Mouse (Mus musculus) forebrain, embryonic 16.5 days (tissue): ENCODE results near the gene Dvl1. TPM values are rescaled to one million over a fixed set of nuclear protein-coding genes. Genes with fewer than 3 reads are reported as not detected.

Experiments
- ATAC-seq: fragments of 200-750 bp; cut with Nextera tagmentation; 2 replicates; pipeline ENCODE4 v1.8.0; 2017; ENCODE audit warnings: mild to moderate bottlenecking, moderate library complexity
- H3K27ac ChIP-seq: fragments of 300-500 bp; sonication (generic); 2 replicates; pipeline ENCODE4 v1.5.1; 2014; ENCODE audit warnings: low read length, control low read depth
- H3K27me3 ChIP-seq: fragments of 300-500 bp; sonication (generic); replicated peaks from 2 replicates; pipeline ENCODE4 v1.6.1; 2014; ENCODE audit warnings: low read length; ENCODE audit not compliant: control insufficient read depth, insufficient read depth
- H3K36me3 ChIP-seq: fragments of 300-500 bp; sonication (generic); 2 replicates; pipeline ENCODE4 v1.6.1; 2014; ENCODE audit not compliant: control insufficient read depth, insufficient read depth
- H3K4me1 ChIP-seq: fragments of 300-500 bp; sonication (generic); replicated peaks from 2 replicates; pipeline ENCODE4 v1.6.1; 2014; ENCODE audit warnings: low read length; ENCODE audit not compliant: control insufficient read depth, insufficient read depth
- H3K4me2 ChIP-seq: fragments of 300-500 bp; sonication (generic); 2 replicates; pipeline ENCODE4 v1.6.1; 2014; ENCODE audit warnings: mild to moderate bottlenecking, low read length, control low read depth
- H3K4me3 ChIP-seq: fragments of 300-500 bp; sonication (generic); replicated peaks from 2 replicates; pipeline ENCODE4 v1.5.1; 2014; ENCODE audit warnings: mild to moderate bottlenecking, low read length, control low read depth
- H3K9ac ChIP-seq: fragments of 300-500 bp; sonication (generic); replicated peaks from 2 replicates; pipeline ENCODE4 v1.6.1; 2014; ENCODE audit warnings: low read depth, low read length, control low read depth
- H3K9me3 ChIP-seq: fragments of 300-500 bp; sonication (generic); 2 replicates; pipeline ENCODE4 v1.6.1; 2016; ENCODE audit warnings: low read length; ENCODE audit not compliant: control insufficient read depth
- WGBS: fragments of 180-500 bp; shearing (Covaris S2); extraction: QIAGEN DNeasy Blood & Tissue Kit; methylation state at CpG from one replicate; pipeline ENCODE4 v1.1.7; 2014; 5-methylcytosine and 5-hydroxymethylcytosine counted together
- polyA plus RNA-seq: library from polyadenylated mRNA; unstranded; fragments of >200 nt; fragmentation: Nextera tagmentation; extraction: Ambion mirVana; gene quantifications from 2 replicates; pipeline ENCODE4 v1.2.1, GENCODE M21; 2015

The Dvl1 gene
- polyA plus RNA-seq, 1 experiment from 2014 or later = 10.0 TPM

GRCm38 (mm10) chr4:155837404-155838010 is 9.7 kb upstream of the Dvl1 start:
- no peaks in the 10 kb centered on the region; the same call in 1 of the 2 replicates for H3K36me3 ChIP-seq
- no peak overlapping the region for H3K4me2 ChIP-seq
- H3K9me3 ChIP-seq = no peaks in the 10 kb centered on the region
- H3K4me1 ChIP-seq = peaks cover 26% of the 10 kb centered on the region
- no peak overlapping the region for H3K27ac ChIP-seq
- 79% methylated on average over 11 of the region's 11 CpGs for WGBS
- ATAC-seq = no peak
- H3K4me3 ChIP-seq = no peak overlapping the region
- no peaks in the 10 kb centered on the region; the same call in 1 of the 2 replicates for H3K27me3 ChIP-seq
- H3K9ac ChIP-seq = no peak overlapping the region

GRCm38 (mm10) chr4:155838187-155839153 is 8.7 kb upstream of the Dvl1 start:
- Histone ChIP-seq H3K27me3 (no peaks in the 10 kb centered on the region; the same call in 1 of the 2 replicates), H3K36me3 (no peaks in the 10 kb centered on the region), H3K4me1 (peaks cover 18% of the 10 kb centered on the region), H3K4me2 (no peak overlapping the region), H3K9ac (no peak overlapping the region), H3K9me3 (no peaks in the 10 kb centered on the region), H3K4me3 (no peak overlapping the region), H3K27ac (no peak overlapping the region)
- no peak for ATAC-seq
- 62% methylated on average over 8 of the region's 8 CpGs for WGBS

GRCm38 (mm10) chr4:155839483-155839910 is 7.7 kb upstream of the Dvl1 start, which contains the start of gene Mxra8:
Gene Mxra8, plus strand, starts transcription at chr4:155839680.
- H3K4me2 ChIP-seq = peak within 1 kb of the TSS; percentile 40
- H3K9ac ChIP-seq = peak within 1 kb of the TSS; percentile 47
- peak; percentile 44; the same call in 1 of the 2 replicates for ATAC-seq
- peaks cover 11% of the 10 kb centered on the region for H3K4me1 ChIP-seq
- 5% methylated on average over 16 of the region's 16 CpGs for WGBS
- no peak within 1 kb of the TSS for H3K27ac ChIP-seq
- peak within 1 kb of the TSS; percentile 25 for H3K4me3 ChIP-seq
- no peaks in the 10 kb centered on the region for H3K36me3 ChIP-seq
- H3K27me3 ChIP-seq = no peaks in the 10 kb centered on the region; the same call in 1 of the 2 replicates
- no peaks in the 10 kb centered on the region for H3K9me3 ChIP-seq

GRCm38 (mm10) chr4:155840076-155841002 is 6.9 kb upstream of the Dvl1 start:
- no peaks in the 10 kb centered on the region; the same call in 1 of the 2 replicates for H3K27me3 ChIP-seq
- H3K4me2 ChIP-seq = peak overlapping the region; percentile 40
- ATAC-seq = no peak
- peak overlapping the region; percentile 25 for H3K4me3 ChIP-seq
- WGBS = 11% methylated on average over 8 of the region's 8 CpGs
- peak overlapping the region; percentile 47 for H3K9ac ChIP-seq
- no peaks in the 10 kb centered on the region for H3K36me3 ChIP-seq
- peaks cover 11% of the 10 kb centered on the region for H3K4me1 ChIP-seq
- H3K27ac ChIP-seq = no peak overlapping the region
- H3K9me3 ChIP-seq = no peaks in the 10 kb centered on the region

GRCm38 (mm10) chr4:155841003-155841454 is 6.2 kb upstream of the Dvl1 start:
- H3K9me3 ChIP-seq = no peaks in the 10 kb centered on the region
- peaks cover 11% of the 10 kb centered on the region for H3K4me1 ChIP-seq
- peak overlapping the region; percentile 40 for H3K4me2 ChIP-seq
- no peaks in the 10 kb centered on the region for H3K36me3 ChIP-seq
- peak overlapping the region; percentile 5 for H3K9ac ChIP-seq
- ATAC-seq = peak; percentile 23; the same call in 1 of the 2 replicates
- H3K27me3 ChIP-seq = no peaks in the 10 kb centered on the region; the same call in 1 of the 2 replicates
- WGBS = 1% methylated on average over 32 of the region's 32 CpGs
- no peak overlapping the region for H3K27ac ChIP-seq
- peak overlapping the region; percentile 13 for H3K4me3 ChIP-seq

- 37% methylated on average over 38 of the region's 38 CpGs for WGBS
- H3K9ac ChIP-seq = no peak overlapping the region
- H3K36me3 ChIP-seq = no peaks in the 10 kb centered on the region
- H3K4me3 ChIP-seq = no peak overlapping the region
- H3K27ac ChIP-seq = no peak overlapping the region
- no peaks in the 10 kb centered on the region for H3K9me3 ChIP-seq
- no peak for ATAC-seq
- no peaks in the 10 kb centered on the region; the same call in 1 of the 2 replicates for H3K27me3 ChIP-seq
- no peak overlapping the region for H3K4me2 ChIP-seq
- peaks cover 16% of the 10 kb centered on the region for H3K4me1 ChIP-seq
These were observed 5.4 kb upstream of the Dvl1 start for GRCm38 (mm10) chr4:155841651-155842270.

GRCm38 (mm10) chr4:155843231-155843630 is 4.0 kb upstream of the Dvl1 start:
- H3K9me3 ChIP-seq = no peaks in the 10 kb centered on the region
- H3K27ac ChIP-seq = no peak overlapping the region
- peaks cover 22% of the 10 kb centered on the region for H3K4me1 ChIP-seq
- H3K9ac ChIP-seq = no peak overlapping the region
- no peak overlapping the region for H3K4me2 ChIP-seq
- 90% methylated on average over 5 of the region's 5 CpGs for WGBS
- no peak overlapping the region for H3K4me3 ChIP-seq
- ATAC-seq = no peak
- H3K36me3 ChIP-seq = no peaks in the 10 kb centered on the region
- H3K27me3 ChIP-seq = no peaks in the 10 kb centered on the region; the same call in 1 of the 2 replicates

GRCm38 (mm10) chr4:155847591-155848352 is 570 bp downstream of the Dvl1 start:
- Histone ChIP-seq H3K9ac (peak overlapping the region; percentile 94), H3K4me1 (peaks cover 41% of the 10 kb centered on the region), H3K36me3 (no peaks in the 10 kb centered on the region), H3K4me2 (peak overlapping the region; percentile 98), H3K27ac (peak overlapping the region; percentile 69), H3K9me3 (no peaks in the 10 kb centered on the region), H3K27me3 (no peaks in the 10 kb centered on the region), H3K4me3 (peak overlapping the region; percentile 68)
- peak; percentile 36 for ATAC-seq
- WGBS = 1% methylated on average over 61 of the region's 69 CpGs
